Mouse (Mus musculus) left cerebral cortex, adult 11 months (tissue): Measurements from ENCODE around the gene Epb41l4b.

Experiments
- DNase-seq: peaks from one replicate; pipeline ENCODE4 v3.0.0; 2022; ENCODE audit warnings: low spot score

Epb41l4b gene

DNA sequence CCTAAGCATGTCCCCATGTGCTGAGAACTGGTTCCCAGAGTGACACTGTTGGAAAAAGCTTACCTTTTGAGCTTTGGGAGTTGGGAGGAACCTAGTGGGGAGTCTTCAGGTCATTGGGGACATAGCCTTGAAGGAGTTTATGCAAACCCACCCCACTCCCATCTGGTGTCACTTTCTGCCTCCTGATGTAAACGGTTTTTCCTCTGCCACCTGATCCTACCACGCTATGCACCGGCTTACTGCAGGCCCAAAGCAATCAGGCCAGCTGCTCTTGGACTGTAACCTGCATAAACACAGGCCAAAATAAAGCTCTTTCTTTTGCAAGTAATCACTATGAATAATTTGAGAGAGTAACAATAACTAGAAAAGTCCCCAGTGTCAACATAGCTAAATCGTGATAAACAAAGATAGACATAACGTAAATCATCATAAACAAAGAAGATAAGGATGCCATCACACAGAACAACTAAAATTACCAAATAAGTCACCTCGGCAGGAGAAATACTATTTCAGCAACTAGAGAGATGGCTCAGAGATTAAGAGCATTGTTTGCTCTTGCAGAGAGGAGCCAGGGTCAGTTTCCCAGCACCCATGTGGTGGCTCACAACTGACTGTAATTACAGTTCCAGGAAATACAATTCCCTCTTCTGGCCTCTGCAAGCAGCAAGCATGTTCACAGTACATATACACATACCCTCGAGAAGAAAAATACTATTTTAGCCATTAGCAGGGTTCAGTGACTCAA lies 29.6 kb downstream of the Epb41l4b start:
- no peak for DNase-seq

GRCm38 (mm10) chr4:57111992-57112540 lies 31.2 kb downstream of the Epb41l4b start:
- no peak for DNase-seq

- no peak for DNase-seq
These were observed 31.8 kb downstream of the Epb41l4b start for GRCm38 (mm10) chr4:57111411-57111810.

DNA sequence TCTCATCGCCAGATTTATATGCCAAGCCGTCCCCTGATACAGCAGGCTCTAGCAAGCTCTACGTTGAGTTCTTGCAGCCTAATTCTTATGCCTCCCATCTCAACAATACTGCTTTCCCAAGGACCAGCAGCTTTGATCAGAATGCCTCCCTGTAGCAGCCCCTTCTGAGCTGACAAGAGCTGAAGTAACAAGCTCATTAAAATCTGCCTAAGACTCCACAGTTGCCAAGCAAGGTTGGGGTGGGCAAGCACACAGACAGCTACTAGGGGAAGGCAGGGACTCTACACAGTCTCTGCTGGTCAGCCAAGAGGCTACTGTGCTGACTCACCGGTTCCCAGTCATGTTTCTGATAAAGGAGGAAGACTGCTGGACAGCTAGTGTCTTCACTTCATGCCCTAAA lies 33.7 kb downstream of the Epb41l4b start:
- DNase-seq: no peak

DNA sequence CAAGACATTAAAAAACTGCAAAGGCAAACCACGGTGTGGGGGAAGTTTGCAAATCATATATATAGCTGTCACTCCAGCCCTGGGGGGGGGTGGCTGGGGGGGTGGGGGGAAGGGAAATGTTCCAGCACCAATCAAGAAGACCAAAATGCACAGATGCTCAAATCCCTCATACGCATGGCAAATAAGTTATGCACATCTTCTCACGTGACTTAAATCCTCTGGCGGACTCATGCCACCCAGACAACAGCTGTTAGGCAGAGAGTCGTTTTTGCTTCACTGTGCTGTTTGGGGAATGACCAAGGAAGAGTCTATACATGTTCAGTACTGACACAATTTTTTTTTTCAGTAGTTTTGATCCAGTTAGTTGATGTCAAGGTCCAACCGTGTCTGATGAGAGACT lies 37.9 kb downstream of the Epb41l4b start:
- no peak for DNase-seq

DNA sequence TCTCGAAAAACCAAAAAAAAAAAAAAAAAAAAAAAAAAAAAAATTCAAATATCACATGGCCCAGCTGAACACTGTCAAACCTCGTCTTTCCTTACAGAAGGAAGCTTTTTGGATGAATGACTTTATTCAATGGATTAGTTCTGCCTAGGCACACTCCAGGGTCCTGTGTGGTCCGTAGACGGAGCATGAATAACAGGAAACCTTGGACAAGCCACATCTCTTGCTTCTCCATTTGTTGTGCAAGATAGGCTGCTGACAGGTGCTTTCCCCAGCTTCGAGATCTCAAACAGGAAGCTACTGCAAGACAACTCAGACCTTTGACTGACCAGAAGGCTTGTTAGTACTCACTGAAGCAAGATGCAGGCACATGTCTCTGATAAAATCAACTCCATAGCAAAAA lies 39.4 kb downstream of the Epb41l4b start:
- DNase-seq: no peak

DNA sequence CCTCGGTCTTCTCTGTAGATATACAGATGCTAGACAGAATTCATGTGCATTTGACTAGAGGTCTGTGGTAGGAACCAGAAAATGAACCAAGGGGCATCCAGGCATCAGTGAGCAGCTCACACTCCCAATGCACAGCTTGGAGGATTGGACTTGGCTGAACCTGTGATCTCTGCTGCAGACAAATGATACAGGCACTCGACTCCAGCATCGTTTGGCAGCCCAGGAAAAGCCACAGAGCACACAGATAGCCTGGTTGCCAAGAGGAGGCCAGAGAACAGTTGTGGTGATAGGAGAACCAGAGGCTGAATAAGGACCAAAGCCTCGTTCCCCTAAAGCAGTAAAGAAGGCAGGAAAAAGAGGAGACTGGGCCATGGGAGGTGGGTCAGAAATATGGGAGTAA lies 42.1 kb downstream of the Epb41l4b start:
- no peak for DNase-seq

DNA sequence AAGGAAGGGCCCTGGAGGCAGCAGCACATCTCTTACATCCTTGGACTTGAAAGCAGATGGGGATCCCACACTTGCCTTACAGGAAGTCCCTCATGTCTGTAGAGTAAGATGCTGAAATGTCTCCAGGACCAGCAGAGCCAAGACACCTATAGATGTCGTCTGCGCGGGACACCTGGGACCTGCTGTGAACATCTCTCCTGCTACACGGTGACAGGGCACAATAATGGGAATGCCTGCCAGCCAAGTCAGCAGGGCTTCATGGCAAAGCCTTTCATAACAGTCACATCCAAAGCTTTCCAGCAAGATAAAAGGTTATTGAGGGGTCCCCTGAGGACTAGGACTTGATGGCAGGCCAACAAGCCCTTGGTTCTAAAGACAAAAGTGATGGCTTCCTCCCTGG lies 45.8 kb downstream of the Epb41l4b start:
- DNase-seq: no peak

DNA sequence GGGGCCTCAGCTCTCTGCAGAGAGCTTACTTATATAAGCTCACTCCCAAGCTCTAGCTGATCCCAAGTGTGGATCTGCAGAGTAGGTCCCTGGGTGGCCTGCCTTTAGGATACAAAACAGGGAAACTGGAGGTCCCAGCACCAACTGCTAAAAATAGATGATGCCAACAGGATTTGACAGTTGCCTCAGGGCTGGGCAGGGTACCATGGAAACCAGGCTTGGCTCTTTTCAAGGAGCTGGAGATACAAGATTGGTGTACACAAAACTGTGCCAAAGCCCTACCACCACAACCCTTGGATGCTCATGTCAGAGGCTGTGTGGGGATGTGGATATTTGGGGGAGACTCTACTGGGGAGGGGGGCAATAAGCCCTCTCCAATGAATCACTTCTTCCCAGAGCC lies 47.7 kb downstream of the Epb41l4b start:
- DNase-seq: no peak

- no peak for DNase-seq
These were observed 51.9 kb downstream of the Epb41l4b start for GRCm38 (mm10) chr4:57091363-57091762.

DNA sequence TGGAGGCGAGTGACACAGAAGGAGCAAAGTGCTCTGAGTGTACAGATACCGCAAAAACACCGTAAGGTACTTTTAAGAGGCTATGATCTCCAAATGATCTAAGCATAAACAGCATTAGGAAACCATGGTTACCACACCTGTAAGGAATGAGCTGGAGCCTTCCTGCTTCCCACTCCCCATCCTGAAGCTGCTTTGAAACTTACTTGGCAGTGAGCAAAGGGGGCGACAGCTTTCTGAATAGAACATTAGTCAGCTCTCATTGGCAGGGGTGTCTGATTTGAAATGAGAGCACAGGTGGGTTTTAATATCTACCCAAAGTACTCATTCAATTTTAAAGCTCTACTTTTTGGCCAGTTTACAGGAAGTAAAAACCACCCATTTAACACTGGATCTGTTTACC lies 54.9 kb downstream of the Epb41l4b start:
- DNase-seq: no peak

- no peak for DNase-seq
These were observed 57.4 kb downstream of the Epb41l4b start for GRCm38 (mm10) chr4:57085750-57086400.

GRCm38 (mm10) chr4:57083653-57084052 lies 59.6 kb downstream of the Epb41l4b start:
- no peak for DNase-seq

DNA sequence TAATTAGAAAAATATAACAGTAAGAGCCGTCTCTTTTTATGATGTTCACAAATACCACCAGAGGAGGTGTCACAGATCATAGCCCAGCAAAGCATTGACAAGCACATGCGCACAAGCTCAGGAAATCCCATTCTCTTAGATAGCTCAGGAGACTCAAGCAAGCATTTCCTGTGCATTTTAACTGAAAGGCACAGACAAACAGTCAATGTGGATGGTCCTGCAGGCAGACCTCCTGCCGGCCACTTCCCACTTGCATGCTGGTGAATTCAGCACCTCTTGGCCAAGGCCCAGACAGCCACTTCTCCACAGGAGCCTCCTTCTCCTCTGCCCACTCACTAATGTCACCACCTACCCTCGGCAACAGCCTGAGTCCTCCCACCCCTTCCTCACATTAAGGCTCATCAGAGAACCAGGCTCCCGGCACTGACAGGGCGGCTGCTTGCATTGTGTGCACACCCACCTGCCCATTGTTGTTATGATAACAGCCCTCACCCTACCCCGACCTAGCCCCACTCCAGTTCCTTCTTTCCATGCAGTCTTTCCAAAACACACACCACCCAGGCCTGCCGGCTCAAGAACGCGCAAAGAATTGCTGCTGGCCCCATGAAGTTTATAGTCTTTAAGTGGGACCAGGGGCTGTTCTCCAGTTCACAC lies 60.3 kb downstream of the Epb41l4b start:
- no peak for DNase-seq

DNA sequence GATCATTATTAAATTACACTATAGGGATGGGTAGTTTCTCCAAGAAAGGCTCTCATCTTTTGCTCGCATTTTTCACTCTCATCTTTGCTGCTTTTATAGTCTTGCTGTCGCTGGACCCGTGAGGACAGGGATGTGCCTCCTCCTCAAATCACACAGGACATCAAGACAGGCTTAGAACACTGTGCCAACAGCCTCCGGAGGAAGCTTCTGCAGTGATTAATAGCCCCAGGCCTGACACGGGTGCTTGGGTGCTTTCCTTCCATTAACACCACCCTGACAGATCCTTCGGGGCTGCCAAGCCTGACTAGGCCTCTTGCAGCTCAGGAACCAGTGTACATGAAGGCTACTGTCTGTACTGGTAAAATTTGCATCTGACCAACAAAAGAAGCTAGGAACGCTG lies 61.8 kb downstream of the Epb41l4b start:
- no peak for DNase-seq

- no peak for DNase-seq
These were observed 69.4 kb downstream of the Epb41l4b start for GRCm38 (mm10) chr4:57073843-57074242.

DNA sequence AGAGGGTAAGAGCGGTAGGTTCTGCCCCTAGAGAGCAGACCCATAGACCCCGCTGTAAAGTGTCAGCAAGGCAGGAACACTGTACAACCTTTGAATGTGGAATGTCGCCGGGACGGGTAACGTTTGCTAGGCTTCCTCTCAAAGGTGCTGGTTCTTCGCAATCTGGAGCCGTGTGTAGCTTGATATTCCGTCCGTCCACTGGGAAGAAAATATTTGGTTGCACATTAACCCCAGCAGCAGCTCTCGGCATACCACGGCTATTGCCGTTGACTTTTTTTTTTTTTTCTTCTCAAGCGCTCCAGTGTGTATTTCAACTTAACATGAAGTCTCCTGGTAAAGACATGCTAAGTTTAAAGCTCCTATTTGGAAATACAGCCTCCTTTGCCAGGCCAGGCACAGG lies 70.1 kb downstream of the Epb41l4b start:
- DNase-seq: no peak

GRCm38 (mm10) chr4:57070640-57071039 lies 72.6 kb downstream of the Epb41l4b start:
- no peak for DNase-seq

- DNase-seq: no peak
These were observed 74.8 kb downstream of the Epb41l4b start for GRCm38 (mm10) chr4:57068397-57068796.

DNA sequence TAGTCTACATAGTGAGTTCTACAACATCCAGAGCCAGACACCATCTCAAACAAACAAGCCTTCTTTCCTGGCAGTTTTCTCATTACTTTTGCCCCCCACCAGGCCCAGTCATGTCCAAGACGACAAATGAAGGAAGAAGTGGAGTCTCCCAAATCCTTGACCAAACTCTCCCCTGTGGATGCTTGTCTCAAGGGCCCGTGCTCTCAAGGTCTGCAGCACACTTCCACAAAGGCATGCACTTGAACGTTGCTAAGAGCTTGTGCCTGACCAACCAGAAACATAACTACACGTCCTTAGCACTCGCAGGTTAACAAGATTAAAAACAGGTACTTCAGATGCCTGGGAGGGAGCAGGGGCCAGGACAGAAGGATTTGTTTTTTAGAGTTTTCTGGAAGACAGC lies 75.4 kb downstream of the Epb41l4b start:
- no peak for DNase-seq

- no peak for DNase-seq
These were observed 76.3 kb downstream of the Epb41l4b start for GRCm38 (mm10) chr4:57066936-57067335.

DNA sequence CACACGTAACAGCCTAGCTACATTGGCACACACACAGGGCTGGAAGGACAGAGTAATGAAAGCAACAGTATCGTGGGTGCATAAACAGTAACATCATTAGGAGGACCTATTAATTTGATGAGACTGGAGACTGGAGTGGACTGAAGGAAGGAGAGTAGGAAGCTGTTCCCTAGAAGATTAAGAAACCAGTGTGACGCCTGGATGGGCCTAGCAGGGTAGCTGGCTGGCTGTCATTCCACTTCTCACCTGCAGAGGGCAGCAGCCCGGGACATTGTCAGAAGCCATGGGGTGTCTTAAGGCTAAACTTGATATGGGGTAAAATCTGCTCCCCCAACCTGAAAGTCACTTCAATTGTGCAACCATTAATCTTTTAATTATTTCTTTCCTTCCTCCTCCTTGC lies 78.0 kb downstream of the Epb41l4b start:
- peak; percentile 61 for DNase-seq

DNA sequence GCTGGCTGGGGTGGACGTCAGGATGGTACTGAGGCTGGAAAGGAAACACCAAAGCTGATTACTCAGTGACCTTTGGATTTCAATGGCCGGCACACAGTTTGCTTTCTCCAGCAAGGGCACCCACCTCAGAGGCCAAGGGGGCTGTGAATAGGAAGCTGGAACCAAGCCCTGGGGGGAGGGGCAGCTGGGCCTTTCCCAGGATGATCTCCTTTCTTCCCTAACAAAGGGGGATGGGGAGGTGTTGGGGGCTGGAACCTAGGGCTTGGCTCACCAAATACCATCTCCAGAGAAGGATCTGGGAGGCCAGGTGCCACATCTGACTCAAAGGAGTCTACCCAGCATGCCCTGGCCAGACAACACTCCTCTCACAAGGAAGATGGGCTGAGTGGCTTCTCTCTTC lies 78.4 kb downstream of the Epb41l4b start:
- no peak for DNase-seq
